Mouse (Mus musculus) hindbrain, embryonic 15.5 days (tissue): ENCODE measurements around the gene Flrt1. TPM values are rescaled to one million over a fixed set of nuclear protein-coding genes. Genes with fewer than 3 reads are reported as not detected.

Source experiments
- polyA plus RNA-seq: library from polyadenylated mRNA; unstranded; fragments of >200 nt; fragmentation: Nextera tagmentation; extraction: Ambion mirVana; gene quantifications from 2 replicates; pipeline ENCODE4 v1.2.1, GENCODE M21; 2015

Gene Flrt1
- polyA plus RNA-seq, 1 experiment from 2014 or later: 9.8 TPM

Other genes with a start within 250 kb of the Flrt1 start
- gene Ccdc88b, start 247.5 kb downstream of the Flrt1 start, polyA plus RNA-seq: 0.79 and 1.1 TPM in 2 replicates
- gene Trmt112, start 196.0 kb downstream of the Flrt1 start, polyA plus RNA-seq: 104 TPM in 2 replicates
- 375 and 392 TPM in 2 replicates for gene Prdx5, start 195.6 kb downstream of the Flrt1 start, polyA plus RNA-seq
- gene Esrra, start 183.9 kb downstream of the Flrt1 start, polyA plus RNA-seq: 17.5 and 18.7 TPM in 2 replicates
- 2.0 and 3.1 TPM in 2 replicates for gene Catsperz, start 180.3 kb downstream of the Flrt1 start, polyA plus RNA-seq
- 9.0 and 13.1 TPM in 2 replicates for gene Kcnk4, start 171.2 kb downstream of the Flrt1 start, polyA plus RNA-seq
- gene Bad, start 163.9 kb downstream of the Flrt1 start, polyA plus RNA-seq: 90.1 and 99.1 TPM in 2 replicates
- 64.0 and 79.2 TPM in 2 replicates for gene Gpr137, start 163.2 kb downstream of the Flrt1 start, polyA plus RNA-seq
- 210 and 211 TPM in 2 replicates for gene Ppp1r14b, start 130.8 kb downstream of the Flrt1 start, polyA plus RNA-seq
- gene Plcb3, start 129.3 kb downstream of the Flrt1 start, polyA plus RNA-seq: 13.6 and 14.0 TPM in 2 replicates
- gene Fkbp2, start 125.2 kb downstream of the Flrt1 start, polyA plus RNA-seq: 147 and 160 TPM in 2 replicates
- gene Vegfb, start 118.1 kb downstream of the Flrt1 start, polyA plus RNA-seq: 63.9 and 67.5 TPM in 2 replicates
- gene Dnajc4, start 113.2 kb downstream of the Flrt1 start, polyA plus RNA-seq: 23.7 and 24.2 TPM in 2 replicates
- gene Nudt22, start 109.6 kb downstream of the Flrt1 start, polyA plus RNA-seq: 22.8 and 23.9 TPM in 2 replicates
- 21.5 and 21.8 TPM in 2 replicates for gene Trpt1, start 109.6 kb downstream of the Flrt1 start, polyA plus RNA-seq
- gene Fermt3, start 86.3 kb downstream of the Flrt1 start, polyA plus RNA-seq: 4.5 and 5.2 TPM in 2 replicates
- gene Stip1, start 65.8 kb downstream of the Flrt1 start, polyA plus RNA-seq: 218 and 229 TPM in 2 replicates
- gene Macrod1, start 48.9 kb downstream of the Flrt1 start, polyA plus RNA-seq: 5.5 and 6.1 TPM in 2 replicates
- gene Otub1, start 100.6 kb upstream of the Flrt1 start, polyA plus RNA-seq: 233 and 239 TPM in 2 replicates
- gene Cox8a, start 111.9 kb upstream of the Flrt1 start, polyA plus RNA-seq: 1,050 and 1,125 TPM in 2 replicates
- gene Naa40, start 135.5 kb upstream of the Flrt1 start, polyA plus RNA-seq: 62.2 and 66.2 TPM in 2 replicates
- gene Rcor2, start 161.6 kb upstream of the Flrt1 start, polyA plus RNA-seq: 24.0 and 32.1 TPM in 2 replicates
- 49.5 and 52.5 TPM in 2 replicates for gene Mark2, start 236.1 kb upstream of the Flrt1 start, polyA plus RNA-seq